ENCODE assay signal across 10 mouse cellular contexts in the genomic region with DNA sequence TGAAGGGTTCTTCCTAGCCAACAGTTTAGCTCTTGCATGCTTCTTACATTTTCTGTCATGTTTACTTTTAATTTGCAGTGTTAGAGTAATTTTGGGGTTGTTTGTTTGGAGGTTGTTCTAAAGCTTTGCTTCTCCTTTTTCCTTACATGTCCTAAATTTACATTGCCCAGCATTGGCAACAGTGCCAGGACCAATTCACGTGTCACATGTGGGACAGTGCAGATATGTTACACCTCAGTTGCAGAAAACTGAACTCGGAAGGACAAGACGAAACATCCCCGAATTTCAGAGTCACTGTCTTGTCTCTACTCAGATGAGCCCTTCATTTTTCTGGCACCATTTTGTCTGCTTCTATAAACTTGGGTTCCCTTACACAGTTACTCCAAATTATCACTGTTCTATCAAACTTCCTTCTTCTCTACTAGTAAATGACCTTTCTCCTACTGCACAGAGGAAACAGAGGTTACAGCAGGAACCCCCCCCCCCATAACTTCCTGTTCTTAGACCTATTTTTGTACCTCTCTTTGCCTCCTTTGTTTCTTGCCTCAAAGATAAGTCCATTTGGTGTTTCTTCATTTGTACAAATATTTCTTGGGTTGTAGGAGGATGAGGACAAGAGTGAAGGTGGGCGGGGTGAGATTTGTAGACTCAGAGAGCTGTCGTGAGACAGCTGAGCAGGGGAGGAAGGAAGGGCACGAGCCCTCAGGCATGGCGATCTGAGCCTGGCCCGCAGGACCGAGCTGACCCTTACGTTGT.
DNase-seq lines count a peak whose midpoint lies in the region; ATAC-seq and TF ChIP-seq lines count a peak whose summit lies in the region.
"Had no signal": no experiment of that assay in that cellular context is flagged by ENCODE, and none has a peak within 500 bp of the region (broad histone marks: within the 10 kb centered on the region; RNA-seq: fewer than 3 reads in every experiment).

No protein-coding gene starts in this region.

- no peak for TF ChIP-seq EP300 in heart, adult 2 months (IDR thresholded peaks at IDR 0.05; ENCODE audit: insufficient read depth, low read depth, low read length)

- H3K9ac ChIP-seq in heart, adult 2 months (ENCODE audit: low read depth, low read length), result no peak overlapping the region
- no peak overlapping the region for H3K9ac ChIP-seq in kidney, embryonic 16.5 days (replicated peaks; ENCODE audit: low read length)
- no peak overlapping the region for H3K9ac ChIP-seq in hindbrain, embryonic 16.5 days (ENCODE audit: low read depth, low read length)
- H3K9ac ChIP-seq: limb, embryonic 15.5 days had no signal

- no peak overlapping the region for H3K4me2 ChIP-seq in kidney, embryonic 16.5 days (replicated peaks; ENCODE audit: low read depth, low read length)
- no peak overlapping the region for H3K4me2 ChIP-seq in hindbrain, embryonic 16.5 days (ENCODE audit: low read length)
- H3K4me2 ChIP-seq: limb, embryonic 15.5 days had no signal

- H3K79me2 ChIP-seq in heart, adult 2 months (replicated peaks; ENCODE audit: control insufficient read depth, insufficient read depth, low read length), result peaks cover 10% of the 10 kb centered on the region

- no peaks in the 10 kb centered on the region for H3K9me3 ChIP-seq in kidney, embryonic 16.5 days (ENCODE audit: low read length)
- no peaks in the 10 kb centered on the region for H3K9me3 ChIP-seq in hindbrain, embryonic 16.5 days (ENCODE audit: control insufficient read depth, low read length)
- H3K9me3 ChIP-seq: limb, embryonic 15.5 days had no signal

- H3K36me3 ChIP-seq in heart, adult 2 months (ENCODE audit: control insufficient read depth, insufficient read depth, low read length), result peaks cover 35% of the 10 kb centered on the region
- no peaks in the 10 kb centered on the region for H3K36me3 ChIP-seq in kidney, embryonic 16.5 days (ENCODE audit: insufficient read depth, low read length)
- no peaks in the 10 kb centered on the region for H3K36me3 ChIP-seq in hindbrain, embryonic 16.5 days (ENCODE audit: control insufficient read depth, insufficient read depth, low read length)
- H3K36me3 ChIP-seq: limb, embryonic 15.5 days had no signal

- ATAC-seq in CD4-positive, CD25-positive, alpha-beta regulatory T cell, adult 4 months, result peak; percentile 79
- no peak for ATAC-seq in kidney, embryonic 16.5 days (ENCODE audit: low FRiP score, low TSS enrichment)
- ATAC-seq in megakaryocyte, adult 5-6 weeks (ENCODE audit: poor library complexity, severe bottlenecking), result peak; percentile 82
- ATAC-seq in hindbrain, embryonic 16.5 days, result no peak

- TF ChIP-seq CTCF in heart, adult 2 months (IDR thresholded peaks at IDR 0.05), result no peak

- intact Hi-C loops in heart, adult 2 months (cut with DNase I), result no loop called here
- intact Hi-C loops in heart, postnatal 25 days (cut with DNase I), result loop anchor here (5.0 kb wide), 1 partner anchor 293 kb away; no protein-coding TSS in a partner anchor

- H3K27me3 ChIP-seq in heart, adult 2 months (ENCODE audit: control insufficient read depth, insufficient read depth, low read length), result no peaks in the 10 kb centered on the region
- no peaks in the 10 kb centered on the region for H3K27me3 ChIP-seq in kidney, embryonic 16.5 days (ENCODE audit: insufficient read depth, low read length)
- H3K27me3 ChIP-seq in hindbrain, embryonic 16.5 days (replicated peaks; ENCODE audit: control insufficient read depth, insufficient read depth, low read length), result no peaks in the 10 kb centered on the region
- H3K27me3 ChIP-seq: limb, embryonic 15.5 days had no signal

- peak overlapping the region; percentile 73 for H3K27ac ChIP-seq in heart, adult 2 months
- H3K27ac ChIP-seq in kidney, embryonic 16.5 days (ENCODE audit: low read length), result peak overlapping the region; percentile 62; the same call in 1 of the 2 replicates
- no peak overlapping the region for H3K27ac ChIP-seq in hindbrain, embryonic 16.5 days (ENCODE audit: low read depth, low read length)
- H3K27ac ChIP-seq: limb, embryonic 15.5 days had no signal

- no peak for TF ChIP-seq POLR2A in heart, adult 2 months (IDR thresholded peaks at IDR 0.05; ENCODE audit: insufficient read depth, low read depth, low read length)

- H3K4me1 ChIP-seq in heart, adult 2 months (ENCODE audit: control insufficient read depth, insufficient read depth, low read length), result peaks cover 19% of the 10 kb centered on the region
- 0 out of 2 replicates have a peak, but pooled peaks cover 4% of the 10 kb centered on the region for H3K4me1 ChIP-seq in kidney, embryonic 16.5 days (ENCODE audit: insufficient read depth, low read length)
- no peaks in the 10 kb centered on the region; the same call in 1 of the 2 replicates for H3K4me1 ChIP-seq in hindbrain, embryonic 16.5 days (ENCODE audit: control insufficient read depth, insufficient read depth, low read depth, low read length)

- DNase-seq in heart, adult 2 months, result peak; percentile 52 to 54
- no peak for DNase-seq in heart, postnatal 25 days (ENCODE audit: low spot score)
- no peak for DNase-seq in cerebellum, adult 9-11 months
- no peak for DNase-seq in embryo, embryonic 10 days (ENCODE audit: low spot score)
- DNase-seq: cerebellum, postnatal 14 days had no signal

- WGBS in heart, adult 2 months, result 45% methylated on average over 11 of the region's 11 CpGs
- 76% methylated on average over 11 of the region's 11 CpGs for WGBS in kidney, embryonic 16.5 days
- WGBS in hindbrain, embryonic 16.5 days, result 93% methylated on average over 11 of the region's 11 CpGs

- H3K4me3 ChIP-seq in heart, adult 2 months, result peak overlapping the region; percentile 34
- no peak overlapping the region for H3K4me3 ChIP-seq in kidney, embryonic 16.5 days (ENCODE audit: low read length)
- no peak overlapping the region for H3K4me3 ChIP-seq in hindbrain, embryonic 16.5 days (ENCODE audit: low read length)
- H3K4me3 ChIP-seq: limb, embryonic 15.5 days had no signal

Comparison
In these comparisons a context has a peak if more than half of its experiments do, and no peak if none do; other contexts are left out.
1. DNase-seq: peak in heart, adult 2 months (2 of 2); none in heart, postnatal 25 days (single experiment), cerebellum, adult 9-11 months (single experiment) and embryo, embryonic 10 days (single experiment).
2. ATAC-seq: peak in CD4-positive, CD25-positive, alpha-beta regulatory T cell, adult 4 months (single experiment) and megakaryocyte, adult 5-6 weeks (single experiment); none in kidney, embryonic 16.5 days (single experiment) and hindbrain, embryonic 16.5 days (single experiment).